Mouse (Mus musculus): ENCODE data around the gene Kxd1.

Gene Kxd1

DNA sequence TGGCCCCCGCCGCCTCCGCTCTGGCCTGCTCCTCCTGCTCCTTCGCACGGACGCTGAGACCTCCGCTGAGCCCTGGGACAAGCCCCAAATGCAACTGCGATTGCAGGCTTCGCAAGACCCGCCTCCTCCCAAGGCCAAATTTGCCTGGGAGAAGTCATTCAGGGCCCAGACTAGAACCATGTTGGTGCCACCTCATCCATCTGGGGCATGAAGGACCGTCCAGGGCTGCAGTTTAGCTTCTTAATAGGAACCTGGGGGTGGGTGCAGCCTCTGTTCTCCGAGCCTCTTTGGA is 32.0 kb downstream of the Kxd1 start:
- in situ Hi-C loops (cut with MboI, MseI) = no loop called here

DNA sequence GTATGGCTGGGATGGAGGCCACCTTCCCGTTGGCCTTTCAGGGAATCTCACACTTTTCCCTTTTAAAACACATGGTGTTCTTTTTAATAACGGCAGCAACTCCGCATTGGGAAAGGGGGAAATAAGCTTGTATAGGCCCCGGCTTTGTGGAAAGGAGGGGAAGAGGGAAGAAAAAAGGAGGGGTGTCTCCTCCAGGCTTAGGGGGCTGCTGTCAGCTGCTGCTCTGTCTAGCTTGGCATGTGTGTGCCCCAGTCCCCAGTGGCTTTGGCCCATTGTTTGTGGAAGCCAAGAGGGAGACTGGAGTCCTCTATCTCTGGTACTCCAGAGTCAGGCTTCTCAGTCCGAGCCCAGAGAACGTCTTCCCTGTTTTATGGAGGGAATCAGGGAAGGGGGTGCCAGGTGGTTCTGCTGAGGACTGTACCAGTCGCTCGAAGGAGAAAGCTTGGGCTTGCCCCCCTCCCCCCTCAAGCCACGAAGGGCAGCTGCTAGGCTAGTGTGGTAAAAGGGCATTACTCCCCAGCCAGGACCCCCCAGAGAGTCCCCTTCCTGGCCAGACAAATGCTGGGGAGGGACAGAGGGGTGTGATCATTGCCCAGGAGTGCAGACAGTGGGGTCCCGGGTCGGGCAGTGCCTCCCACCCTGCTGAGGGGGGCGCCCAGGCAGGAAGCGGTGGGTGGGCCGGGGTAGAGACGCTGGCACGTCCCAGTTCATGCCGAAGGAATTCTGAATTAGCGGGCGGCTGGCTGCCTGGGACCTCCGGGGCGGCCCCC is 32.6 kb downstream of the Kxd1 start:
- in situ Hi-C loops (cut with MboI, MseI) = no loop called here

DNA sequence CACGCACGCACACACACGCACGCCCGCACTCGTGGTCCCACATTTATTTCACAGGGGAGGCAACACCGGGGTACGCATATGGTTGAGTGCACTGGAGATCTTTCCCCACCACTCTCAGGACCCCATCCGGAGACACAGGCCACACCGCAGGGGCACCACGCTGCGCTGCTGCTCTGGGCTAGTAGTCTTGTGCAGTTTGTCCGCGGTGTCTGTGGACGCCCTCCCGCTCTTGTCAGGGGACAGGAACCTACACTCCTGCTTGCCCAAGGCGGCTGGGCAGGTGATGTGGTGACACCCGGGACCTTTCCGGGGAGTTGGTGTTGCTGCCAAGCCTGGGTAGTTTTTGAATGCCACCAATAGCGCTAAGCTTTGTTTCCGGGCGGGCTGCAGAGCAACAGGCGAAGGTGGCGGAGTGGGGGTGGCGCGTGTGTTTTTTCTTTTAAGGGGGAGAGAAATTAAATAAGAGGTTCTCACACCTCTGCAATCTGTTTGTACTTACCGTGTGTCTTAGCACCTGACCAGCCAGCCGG is 33.3 kb downstream of the Kxd1 start:
- in situ Hi-C loops (cut with MboI, MseI) = loop anchor here in 1 of 2 experiments (5.0 kb wide), 1 partner anchor 117 kb away; no protein-coding TSS in a partner anchor

DNA sequence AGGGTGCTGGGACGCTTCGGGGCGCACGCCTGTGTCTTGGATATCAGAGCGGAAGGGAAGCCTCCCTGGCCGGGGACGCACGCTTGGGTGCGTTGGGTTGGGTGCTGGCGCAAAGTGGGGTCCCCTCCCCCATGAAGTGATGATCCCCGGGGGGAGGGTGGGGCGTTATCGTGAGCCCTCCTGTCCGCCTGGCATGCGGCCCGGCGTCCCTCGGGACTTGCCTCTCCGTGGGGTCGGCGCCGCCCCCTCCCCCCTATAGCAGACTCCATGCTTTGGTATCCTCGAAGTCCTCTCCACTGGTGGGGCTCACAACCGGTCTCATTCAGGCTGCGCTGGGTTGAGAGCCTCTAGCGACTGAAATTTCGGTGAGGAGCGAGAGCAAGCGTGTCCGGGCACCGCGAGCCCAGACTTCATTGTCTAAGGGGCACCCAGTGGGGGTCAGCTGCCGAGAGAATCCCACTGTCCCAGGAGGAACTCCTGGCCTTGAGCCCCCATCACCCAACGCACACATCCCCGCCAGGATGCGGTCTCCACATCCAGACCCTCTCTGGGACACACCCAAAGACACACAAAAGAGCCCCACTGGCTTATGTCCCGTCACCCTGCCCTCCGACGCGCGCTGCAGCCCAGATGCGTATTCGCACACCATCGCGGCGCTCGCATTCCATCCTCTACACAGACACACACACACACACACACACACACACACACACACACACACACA is 33.9 kb downstream of the Kxd1 start:
- in situ Hi-C loops (cut with MboI, MseI) = loop anchor here in 1 of 2 experiments (5.0 kb wide), 1 partner anchor 117 kb away; no protein-coding TSS in a partner anchor

DNA sequence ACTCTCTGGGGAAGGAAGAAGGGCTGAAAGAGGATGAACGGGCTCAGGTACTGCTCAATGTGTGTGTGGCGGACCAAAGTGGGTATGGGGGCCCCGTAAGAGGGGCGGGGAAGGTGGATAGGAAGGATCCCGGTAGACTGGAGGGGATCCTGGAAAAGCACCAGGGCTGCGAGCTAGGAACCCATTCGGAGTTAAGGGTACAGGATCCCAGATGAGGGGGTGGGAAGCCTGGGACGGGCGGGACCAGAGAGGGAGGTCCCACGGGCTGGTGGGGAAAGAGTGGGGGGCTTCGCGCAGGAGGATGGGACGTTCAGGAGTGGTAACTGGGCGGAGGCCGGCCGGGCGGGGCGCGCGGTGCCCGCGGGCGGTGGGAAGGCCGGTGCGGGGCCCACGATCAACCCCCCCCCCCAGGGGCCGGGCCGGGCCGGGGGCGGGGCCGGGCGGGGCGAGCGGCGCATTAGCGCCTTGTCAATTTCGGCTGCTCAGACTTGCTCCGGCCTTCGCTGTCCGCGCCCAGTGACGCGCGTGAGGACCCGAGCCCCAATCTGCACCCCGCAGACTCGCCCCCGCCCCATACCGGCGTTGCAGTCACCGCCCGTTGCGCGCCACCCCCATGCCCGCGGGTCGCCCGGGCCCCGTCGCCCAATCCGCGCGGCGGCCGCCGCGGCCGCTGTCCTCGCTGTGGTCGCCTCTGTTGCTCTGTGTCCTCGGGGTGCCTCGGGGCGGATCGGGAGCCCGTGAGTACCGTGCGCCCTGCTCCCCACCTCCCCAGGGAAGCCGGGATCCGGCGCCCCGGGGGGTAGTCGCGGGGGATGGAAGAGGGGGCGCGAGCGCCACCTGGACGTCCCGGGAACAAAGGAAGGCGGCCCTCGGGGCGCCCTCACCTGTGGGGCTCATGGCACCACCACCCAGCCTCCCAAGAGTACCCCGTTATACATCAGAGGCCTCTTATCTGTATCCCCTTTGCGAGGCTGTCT is 34.8 kb downstream of the Kxd1 start, which contains the start of gene Crlf1:
Gene Crlf1, plus strand, starts transcription at position 495 of the 977 bp plus-strand sequence.
- in situ Hi-C loops (cut with MboI, MseI) = loop anchor here in 1 of 2 experiments (5.0 kb wide), 1 partner anchor 116 kb away; no protein-coding TSS in a partner anchor

DNA sequence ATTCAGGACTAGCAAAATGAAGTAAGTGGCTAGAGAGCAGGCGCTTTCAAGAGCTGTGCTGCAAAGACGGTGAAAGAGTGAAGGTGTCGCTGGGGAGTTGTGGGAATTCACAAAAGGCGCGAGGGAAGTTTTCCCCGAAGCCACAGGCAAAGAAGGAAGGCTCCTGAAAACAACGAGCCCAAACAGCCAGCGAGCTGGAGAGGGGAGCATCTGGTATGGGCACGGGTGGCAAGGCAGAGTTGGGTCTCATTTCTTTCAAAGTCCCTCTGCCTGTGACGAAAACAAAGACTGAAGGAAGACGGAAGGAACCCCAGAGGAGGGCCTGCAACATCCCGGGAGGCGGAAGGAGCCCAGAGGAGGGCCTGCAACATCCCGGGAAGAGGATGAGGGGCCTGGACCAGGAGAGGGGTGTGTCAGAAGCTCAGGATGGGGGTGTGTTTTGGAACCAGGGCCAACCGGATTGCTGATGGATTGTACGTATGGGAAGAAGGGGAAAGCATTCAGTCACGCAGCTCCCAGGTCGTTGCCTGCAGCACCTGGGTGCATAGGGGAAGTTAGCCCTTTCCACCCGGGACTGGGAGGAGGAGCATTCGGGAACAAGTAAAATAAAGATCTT is 36.8 kb downstream of the Kxd1 start:
- in situ Hi-C loops (cut with MboI, MseI) = loop anchor here in 1 of 2 experiments (5.0 kb wide), 1 partner anchor 114 kb away; no protein-coding TSS in a partner anchor

DNA sequence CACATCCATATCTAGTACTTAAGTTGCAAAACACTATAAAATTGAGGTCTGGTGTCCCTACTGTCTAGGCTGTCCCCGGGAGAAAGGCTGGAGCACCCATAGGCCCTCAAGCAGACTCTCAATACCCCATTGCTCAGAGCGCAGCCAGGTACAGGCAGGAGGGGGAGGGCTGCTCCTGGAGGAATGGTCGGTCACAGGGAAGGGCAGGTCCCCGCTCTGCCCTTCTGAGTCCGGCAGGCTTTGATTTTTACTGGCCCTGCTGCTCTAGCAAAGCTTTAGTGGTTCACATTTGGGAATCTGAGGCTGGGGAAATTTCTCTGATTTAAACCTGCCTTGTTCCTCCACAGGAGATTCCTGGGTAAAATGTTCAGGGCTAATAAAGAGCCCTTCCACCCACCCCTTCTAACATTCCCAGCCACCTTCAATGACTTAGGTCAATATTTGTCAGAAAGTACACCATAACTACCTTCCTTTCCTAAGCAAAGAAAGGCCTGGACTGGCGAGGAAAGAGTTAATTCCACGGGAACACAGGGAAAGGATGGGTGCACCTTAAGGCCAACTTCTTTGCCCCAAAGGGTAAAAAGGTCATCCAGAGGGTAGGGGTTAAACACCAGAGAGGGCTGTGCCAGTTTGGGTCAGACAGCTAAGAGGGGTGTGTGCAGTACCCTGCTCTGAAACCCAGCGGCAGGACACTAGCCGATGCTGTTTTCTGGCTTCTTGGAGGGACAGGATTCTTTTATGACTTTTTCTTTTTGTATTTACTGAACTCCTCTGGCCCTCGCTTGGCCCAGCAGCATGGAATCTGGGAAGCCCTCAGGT is 37.5 kb downstream of the Kxd1 start:
- in situ Hi-C loops (cut with MboI, MseI) = loop anchor here in 1 of 2 experiments (5.0 kb wide), 1 partner anchor 113 kb away; no protein-coding TSS in a partner anchor

DNA sequence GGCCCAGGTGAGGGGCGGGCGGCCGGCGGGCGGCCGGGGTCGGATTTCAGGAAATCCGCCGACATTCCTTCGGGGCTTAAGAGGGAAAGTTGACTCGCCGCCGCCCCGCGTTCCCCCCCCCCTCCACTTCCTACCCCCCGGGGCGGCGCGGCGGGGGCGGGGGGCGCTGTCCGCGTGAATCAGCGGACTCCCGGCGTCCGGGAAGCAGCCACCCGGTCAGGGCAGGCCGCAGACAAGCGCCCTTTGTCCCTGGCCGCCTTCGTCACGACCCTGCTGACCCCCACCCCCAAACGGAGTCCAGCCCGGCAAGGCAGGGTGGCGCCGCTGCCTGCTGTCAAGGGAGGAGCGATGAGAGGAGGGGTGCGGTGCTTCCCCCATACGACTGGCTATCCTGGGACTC is 38.2 kb downstream of the Kxd1 start:
- in situ Hi-C loops (cut with MboI, MseI) = loop anchor here in 1 of 2 experiments (5.0 kb wide), 1 partner anchor 42 kb away; no protein-coding TSS in a partner anchor

DNA sequence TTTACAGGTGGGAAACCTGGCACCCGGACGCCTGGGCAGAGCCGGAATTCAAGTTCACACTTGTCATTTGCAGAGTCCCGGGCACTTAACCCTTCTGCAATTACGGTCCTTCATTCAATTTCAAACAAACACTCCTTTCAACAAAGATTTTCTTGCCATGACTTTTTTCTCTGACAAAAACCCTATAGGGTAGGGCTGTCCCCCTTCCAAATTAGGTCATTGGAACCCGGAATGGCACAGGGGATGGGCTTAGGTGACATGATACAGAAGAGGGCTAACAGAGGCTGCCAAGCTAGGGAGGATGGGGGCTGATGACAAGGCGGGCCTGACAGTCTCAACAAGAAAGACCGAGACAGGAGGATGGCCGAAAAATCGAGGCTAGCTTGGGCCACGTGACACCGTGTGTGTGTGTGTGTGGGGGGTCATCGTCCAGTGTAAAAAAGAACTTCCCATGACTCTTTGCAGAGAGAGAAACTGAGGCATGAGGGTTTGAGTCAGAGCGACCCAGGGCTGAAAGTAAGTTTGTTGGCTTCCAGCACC is 38.8 kb downstream of the Kxd1 start:
- in situ Hi-C loops (cut with MboI, MseI) = loop anchor here in 1 of 2 experiments (5.0 kb wide), 1 partner anchor 42 kb away; no protein-coding TSS in a partner anchor

DNA sequence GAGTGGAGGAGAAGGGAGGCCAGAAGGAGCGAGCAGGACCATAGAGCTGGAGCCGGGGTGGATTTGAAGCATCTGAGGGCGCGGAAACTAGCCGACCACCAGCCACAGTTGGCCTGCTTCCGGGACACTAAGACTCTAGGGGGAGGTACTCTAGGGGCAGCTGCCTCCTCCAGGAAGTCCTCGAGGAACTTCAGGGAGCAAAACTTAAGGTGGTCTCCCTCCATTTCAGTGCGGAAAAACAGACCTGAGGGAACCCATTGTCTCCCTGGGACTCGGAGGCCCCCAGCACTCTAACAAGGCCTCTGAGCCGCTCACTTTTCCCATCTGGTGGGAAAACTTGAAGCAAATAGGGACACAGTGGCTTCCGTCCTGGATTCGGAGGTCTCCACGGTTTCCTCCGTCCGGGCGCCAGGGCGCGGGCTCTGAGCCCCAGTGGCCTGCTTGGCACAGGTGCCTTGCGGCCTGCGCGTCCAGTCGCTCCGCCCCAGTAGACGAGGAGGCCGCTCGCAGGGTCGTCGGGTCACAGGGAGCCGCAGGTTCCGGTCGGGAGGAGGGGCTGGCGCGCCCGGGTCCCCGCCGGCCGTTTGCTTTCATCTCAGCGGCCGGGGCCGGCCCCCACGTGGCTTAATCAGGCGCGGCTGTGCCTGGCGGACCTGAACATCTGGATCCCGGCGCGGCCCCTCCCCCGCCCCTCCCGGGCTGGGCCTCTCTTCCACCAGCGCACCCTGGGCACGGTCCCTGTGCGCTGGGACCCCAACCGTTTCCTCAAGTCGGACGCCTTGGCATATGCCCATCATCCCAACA is 39.6 kb downstream of the Kxd1 start:
- in situ Hi-C loops (cut with MboI, MseI) = loop anchor here in 1 of 2 experiments (5.0 kb wide), 1 partner anchor 41 kb away; no protein-coding TSS in a partner anchor

DNA sequence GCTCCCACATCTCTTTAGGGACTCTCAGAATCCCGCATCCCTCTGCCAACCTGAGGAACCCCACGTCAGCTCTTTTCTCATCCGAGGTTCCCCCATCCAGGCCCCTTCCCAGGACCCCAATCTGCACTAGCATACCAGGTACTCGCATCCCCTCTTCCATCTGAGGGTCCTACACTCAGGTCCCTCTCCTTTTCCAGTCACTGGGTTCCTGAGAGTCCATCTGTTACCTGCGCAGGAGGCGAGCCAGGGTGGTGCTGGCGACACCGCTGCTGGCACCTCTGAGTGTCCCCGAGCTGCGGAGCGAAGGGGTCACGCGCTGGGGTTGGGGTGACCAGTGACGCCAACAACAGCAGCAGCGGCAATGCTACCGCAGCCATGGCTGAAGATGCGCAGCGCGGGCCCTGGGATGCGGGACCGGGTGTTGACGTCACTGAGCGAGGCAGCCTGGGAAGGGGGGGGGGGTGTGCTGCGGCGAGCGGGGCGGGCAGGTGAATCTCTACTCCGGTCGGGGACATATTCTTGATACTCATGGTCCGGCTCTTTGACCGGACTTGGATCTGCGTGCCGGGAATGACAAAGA is 40.7 kb downstream of the Kxd1 start, which contains the start of gene Tmem59l:
Gene Tmem59l, minus strand, starts transcription at position 418 of the 580 bp plus-strand sequence.
- in situ Hi-C loops (cut with MboI, MseI) = loop anchor here in 1 of 2 experiments (5.0 kb wide), 1 partner anchor 40 kb away; no protein-coding TSS in a partner anchor

DNA sequence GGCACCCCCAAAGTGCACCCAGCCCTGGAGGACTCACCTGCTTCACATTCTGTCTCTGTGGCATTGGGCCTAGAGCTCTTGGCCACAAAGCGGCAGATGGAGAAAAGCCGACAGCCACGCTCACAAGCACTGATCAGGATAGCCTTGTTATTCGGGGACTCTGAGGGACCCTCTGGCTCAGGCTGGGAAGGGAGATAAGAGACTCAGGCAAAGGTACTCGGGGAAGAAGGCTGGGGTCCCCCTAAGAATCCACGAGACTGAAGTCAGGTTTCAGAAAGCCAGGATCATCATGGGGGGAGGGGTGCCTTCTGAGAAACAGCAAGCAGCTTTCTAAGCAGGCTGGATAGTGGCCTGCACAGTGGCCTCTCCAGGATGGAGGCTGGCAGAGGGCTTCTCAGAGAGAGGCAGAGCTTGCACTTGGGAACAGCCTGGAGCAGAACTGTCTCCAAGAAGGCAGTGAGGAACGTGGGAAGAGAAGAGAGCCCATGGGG is 41.5 kb downstream of the Kxd1 start:
- in situ Hi-C loops (cut with MboI, MseI) = loop anchor here in 1 of 2 experiments (5.0 kb wide), 1 partner anchor 39 kb away; no protein-coding TSS in a partner anchor

DNA sequence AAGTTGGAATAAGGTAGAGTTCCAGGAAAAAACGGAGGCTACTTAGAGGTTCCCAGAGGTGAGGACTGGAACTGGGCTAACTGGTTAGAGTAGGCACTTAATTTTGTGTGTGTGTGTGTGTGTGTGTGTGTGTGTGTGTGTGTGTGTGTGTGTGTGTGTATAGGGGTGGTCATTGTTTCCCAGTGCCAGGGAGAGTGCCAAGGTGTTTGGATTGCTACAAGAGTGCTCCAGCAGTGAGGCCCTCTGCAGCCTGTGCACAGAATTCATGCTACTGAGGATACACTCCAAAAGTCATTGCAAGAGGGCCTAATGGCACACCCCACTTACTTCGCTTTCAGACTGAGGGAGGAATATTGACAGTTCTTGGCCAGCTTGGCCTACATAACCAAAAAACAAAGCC is 44.8 kb downstream of the Kxd1 start:
- in situ Hi-C loops (cut with MboI, MseI) = no loop called here

DNA sequence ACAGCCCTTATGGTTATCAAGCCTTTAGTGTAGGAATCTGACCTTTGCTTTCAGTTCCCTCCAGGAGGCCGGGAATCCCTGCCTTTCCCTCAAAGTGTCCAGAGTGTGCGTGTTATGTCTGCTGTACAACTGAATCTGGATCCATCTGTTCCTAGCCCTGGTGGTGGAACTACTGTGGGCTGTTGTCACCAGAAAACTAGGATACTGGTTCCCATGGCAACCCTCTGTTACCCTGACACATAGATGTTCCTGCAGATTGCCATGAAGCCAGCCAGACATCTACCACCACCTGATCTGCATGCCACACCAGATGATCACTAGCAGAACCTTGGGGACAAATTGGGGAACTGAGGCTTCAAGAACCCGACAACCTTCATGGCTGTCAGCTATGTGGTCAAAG is 45.8 kb downstream of the Kxd1 start:
- in situ Hi-C loops (cut with MboI, MseI) = no loop called here

DNA sequence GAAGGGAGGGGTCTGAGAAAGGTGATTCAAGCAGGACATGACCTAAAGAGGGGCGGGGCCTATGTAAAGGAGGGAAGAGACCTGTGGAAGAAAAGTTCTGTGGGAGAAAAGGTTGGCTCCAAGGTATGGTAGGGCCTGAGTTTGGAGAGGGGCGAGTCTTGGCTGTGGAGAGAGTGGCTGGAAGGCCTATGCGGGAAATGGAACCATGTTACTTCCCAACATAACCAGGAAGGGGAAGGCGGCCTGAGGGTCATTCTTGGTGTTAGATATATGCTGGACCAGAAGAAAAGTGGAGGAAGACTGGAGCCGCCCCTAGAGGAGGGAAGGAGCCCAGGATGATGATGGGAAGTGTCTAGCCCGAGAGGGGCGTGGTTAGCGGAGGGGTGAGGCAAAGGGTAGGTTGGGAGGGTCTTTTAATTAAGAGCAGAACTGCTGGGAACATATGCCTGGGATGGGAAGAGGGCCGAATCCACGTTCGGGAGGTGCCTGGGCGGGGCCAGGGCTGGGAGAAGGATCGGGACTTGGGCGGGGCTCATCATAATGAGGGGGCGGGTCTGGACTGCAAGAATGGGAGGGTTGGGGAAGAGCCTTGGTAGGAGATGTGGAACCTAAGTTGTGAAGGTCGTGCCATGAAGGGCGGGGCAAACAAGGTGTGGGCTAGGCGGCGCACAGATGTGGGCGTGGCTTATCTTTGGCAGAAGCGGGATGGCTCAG is 50.3 kb downstream of the Kxd1 start:
- in situ Hi-C loops (cut with MboI, MseI) = no loop called here

DNA sequence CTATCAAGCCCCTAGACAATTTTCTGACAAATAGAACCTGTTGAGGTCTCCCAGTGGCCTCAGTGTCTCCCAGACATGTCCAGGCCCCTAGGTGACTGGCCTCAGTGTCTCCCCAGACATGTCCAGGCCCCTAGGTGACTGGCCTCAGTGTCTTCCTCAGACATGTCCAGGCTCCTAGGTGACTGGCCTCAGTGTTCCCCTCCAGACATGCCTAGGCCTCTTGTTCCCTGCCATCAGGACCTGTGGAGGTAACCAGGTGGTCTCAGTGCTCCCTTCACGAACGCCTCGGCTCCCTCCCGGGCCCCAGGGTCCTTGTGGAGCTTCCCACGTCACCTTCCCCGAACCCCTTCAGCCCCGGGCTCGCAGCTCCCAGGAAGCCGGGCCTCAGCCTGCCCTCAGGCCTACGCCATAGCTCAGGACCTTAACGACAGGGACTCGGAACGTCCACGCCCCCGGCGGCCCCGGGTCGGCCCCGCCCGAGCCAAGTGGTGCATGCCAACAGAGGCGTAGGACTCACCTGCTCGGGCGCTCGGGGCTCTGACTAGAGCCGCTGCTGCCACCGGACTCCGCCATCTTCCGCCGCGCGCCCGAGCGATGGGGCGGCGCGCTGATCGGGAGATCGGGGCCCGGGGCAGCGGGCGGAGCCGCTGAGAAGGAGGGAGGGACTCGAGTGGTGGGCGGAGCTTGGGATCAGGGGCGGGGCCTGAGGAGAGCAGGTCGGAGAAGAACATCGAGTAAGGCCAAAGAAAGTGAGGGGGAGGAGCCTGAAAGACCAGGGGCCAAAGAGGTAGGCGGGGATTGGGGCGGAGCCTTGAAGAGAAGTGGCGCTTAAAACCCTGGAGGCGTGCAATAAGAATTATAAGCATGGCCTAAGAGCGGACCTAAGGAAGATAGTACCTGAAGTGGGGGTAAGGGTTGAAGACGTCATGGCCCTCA is 51.2 kb downstream of the Kxd1 start, which contains the start of gene Klhl26:
Gene Klhl26, minus strand, starts transcription at position 636 of the 936 bp plus-strand sequence.
- in situ Hi-C loops (cut with MboI, MseI) = no loop called here
